In genomic region chr1:97659405-97659804, GRCm38 (mm10) we compare ENCODE assay signal across 8 mouse cellular contexts. TPM values are rescaled to one million over a fixed set of nuclear protein-coding genes. Genes with fewer than 3 reads are reported as not detected.
A peak's percentile ranks its signal among the peaks of the same experiment; 100 is the strongest.
DNase-seq lines count a peak whose midpoint lies in the region; ATAC-seq lines count a peak whose summit lies in the region.

No protein-coding gene starts in this region.

- H3K9ac ChIP-seq in neural tube, embryonic 11.5 days (ENCODE audit: low read length), result no peak overlapping the region
- H3K9ac ChIP-seq in liver, embryonic 15.5 days, result peak overlapping the region; percentile 96

- H3K4me3 ChIP-seq in neural tube, embryonic 11.5 days (ENCODE audit: low read depth, low read length), result 0 out of 2 replicates have a peak overlapping the region, but pooled peaks have one; percentile 3
- H3K4me3 ChIP-seq in forebrain, embryonic 10.5 days, result peak overlapping the region; percentile 89
- H3K4me3 ChIP-seq in liver, embryonic 15.5 days (replicated peaks), result peak overlapping the region; percentile 98

- no peaks in the 10 kb centered on the region for H3K9me3 ChIP-seq in neural tube, embryonic 11.5 days (ENCODE audit: control insufficient read depth, low read length)
- H3K9me3 ChIP-seq in forebrain, embryonic 10.5 days, result no peaks in the 10 kb centered on the region
- H3K9me3 ChIP-seq in liver, embryonic 15.5 days (replicated peaks), result no peaks in the 10 kb centered on the region

- H3K4me2 ChIP-seq in neural tube, embryonic 11.5 days (ENCODE audit: low read depth), result peak overlapping the region; percentile 69
- H3K4me2 ChIP-seq in liver, embryonic 15.5 days, result peak overlapping the region; percentile 89

- no peak overlapping the region for H3K27ac ChIP-seq in neural tube, embryonic 11.5 days (ENCODE audit: low read depth, low read length)
- no peak overlapping the region for H3K27ac ChIP-seq in forebrain, embryonic 10.5 days
- H3K27ac ChIP-seq in liver, embryonic 15.5 days (replicated peaks), result peak overlapping the region; percentile 98

- H3K36me3 ChIP-seq in neural tube, embryonic 11.5 days (ENCODE audit: control insufficient read depth, insufficient read depth, low read length), result no peaks in the 10 kb centered on the region
- no peaks in the 10 kb centered on the region for H3K36me3 ChIP-seq in forebrain, embryonic 10.5 days (replicated peaks)
- H3K36me3 ChIP-seq in liver, embryonic 15.5 days (replicated peaks), result peaks cover 19% of the 10 kb centered on the region

- no peak for DNase-seq in neural tube, embryonic 11.5 days (ENCODE audit: low spot score)
- DNase-seq in neural tube, embryonic 10.5 days (ENCODE audit: extremely low spot score, low spot score), result no peak
- DNase-seq in forebrain, embryonic 10.5 days (ENCODE audit: extremely low spot score, low spot score), result no peak
- peak; percentile 8 for DNase-seq in retina, embryonic 14.5 days (ENCODE audit: low spot score)
- DNase-seq in cerebellum, postnatal 4 days (ENCODE audit: low spot score in 2 of 2), result no peak
- DNase-seq in kidney, adult 18-20 months, result no peak

- H3K27me3 ChIP-seq in neural tube, embryonic 11.5 days (ENCODE audit: control insufficient read depth, insufficient read depth, low read length), result no peaks in the 10 kb centered on the region
- peaks cover 14% of the 10 kb centered on the region for H3K27me3 ChIP-seq in forebrain, embryonic 10.5 days (ENCODE audit: poor library complexity, severe bottlenecking)
- H3K27me3 ChIP-seq in liver, embryonic 15.5 days, result peaks cover 3% of the 10 kb centered on the region

- ATAC-seq in neural tube, embryonic 11.5 days (ENCODE audit: insufficient read depth, low FRiP score, low TSS enrichment), result no peak
- ATAC-seq in liver, embryonic 15.5 days (ENCODE audit: insufficient read depth), result no peak
- ATAC-seq in erythroid progenitor cell, adult 5-6 weeks (replicated peaks; ENCODE audit: low FRiP score, poor library complexity, severe bottlenecking), result no peak

- H3K4me1 ChIP-seq in neural tube, embryonic 11.5 days (ENCODE audit: control insufficient read depth, insufficient read depth, low read length), result 0 out of 2 replicates have a peak, but pooled peaks cover 3% of the 10 kb centered on the region
- peaks cover 63% of the 10 kb centered on the region for H3K4me1 ChIP-seq in forebrain, embryonic 10.5 days
- H3K4me1 ChIP-seq in liver, embryonic 15.5 days (replicated peaks), result peaks cover 51% of the 10 kb centered on the region

- WGBS in neural tube, embryonic 11.5 days, result 60% methylated on average over 7 of the region's 7 CpGs
- WGBS in forebrain, embryonic 10.5 days, result 56% methylated on average over 7 of the region's 7 CpGs
- 25% methylated on average over 7 of the region's 7 CpGs for WGBS in liver, embryonic 15.5 days (ENCODE audit: insufficient replicate concordance)

RNA-seq across cellular contexts. Expression of gene D1Ertd622e, which starts 2.5 kb away (rescaled TPM):
- 29.9 and 33.6 TPM in 2 replicates for polyA plus RNA-seq in neural tube, embryonic 11.5 days (2014; fragmentation: Nextera tagmentation; extraction: Ambion mirVana)
- polyA plus RNA-seq in forebrain, embryonic 10.5 days (2016; fragmentation: Nextera tagmentation; extraction: Ambion mirVana), result 28.3 and 28.7 TPM in 2 replicates
- polyA plus RNA-seq in liver, embryonic 15.5 days (2015; fragmentation: Nextera tagmentation; extraction: Ambion mirVana), result 48.0 and 49.8 TPM in 2 replicates
- total RNA-seq in erythroid progenitor cell, adult 5-6 weeks (2015; ENCODE audit: low replicate concordance), result 69.6 and 73.5 TPM in 2 replicates
- total RNA-seq in erythroid progenitor cell, adult 5-6 weeks (2017; ENCODE audit: low replicate concordance), result 66.3 and 71.0 TPM in 2 replicates

Comparison
In these comparisons a context has a peak if more than half of its experiments do, and no peak if none do; other contexts are left out.
1. H3K4me3 ChIP-seq: peak in every context shown above with its lines; median percentile 98 in liver, embryonic 15.5 days; 89 in forebrain, embryonic 10.5 days; 3 in neural tube, embryonic 11.5 days.